Mouse (Mus musculus) embryo, embryonic 10 days (tissue): ENCODE results near the gene Gpx5.
A peak's percentile ranks its signal among the peaks of the same experiment; 100 is the strongest.
"Not testable (repeated sequence)": the region's sequence is repeated elsewhere in the genome, so short reads cannot be mapped to it uniquely, and the experiment has no call there.

Experiments used
- DNase-seq: peaks from one replicate; pipeline ENCODE4 v3.0.0-alpha.2; 2015; ENCODE audit warnings: low spot score

Gpx5 gene

DNA sequence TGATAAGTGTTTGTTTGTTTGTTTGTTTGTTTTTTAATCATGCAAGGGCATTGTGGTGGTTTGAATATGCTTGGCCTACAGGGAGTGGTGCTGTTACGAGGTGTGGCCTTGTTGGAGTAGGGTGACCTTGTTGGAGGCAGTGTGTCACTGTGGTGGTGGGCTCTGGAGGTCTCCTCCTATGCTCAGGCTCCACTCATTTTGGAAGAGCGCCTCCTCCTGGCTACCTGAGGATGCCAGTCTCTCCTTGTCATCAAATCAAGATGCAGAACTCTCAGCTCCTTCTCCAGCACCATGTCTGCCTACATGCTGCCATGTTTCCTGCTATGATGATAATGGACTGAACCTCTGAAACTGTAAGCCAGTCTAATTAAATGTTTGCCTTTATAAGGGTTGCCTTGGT is 26.8 kb downstream of the Gpx5 start:
- no peak for DNase-seq

DNA sequence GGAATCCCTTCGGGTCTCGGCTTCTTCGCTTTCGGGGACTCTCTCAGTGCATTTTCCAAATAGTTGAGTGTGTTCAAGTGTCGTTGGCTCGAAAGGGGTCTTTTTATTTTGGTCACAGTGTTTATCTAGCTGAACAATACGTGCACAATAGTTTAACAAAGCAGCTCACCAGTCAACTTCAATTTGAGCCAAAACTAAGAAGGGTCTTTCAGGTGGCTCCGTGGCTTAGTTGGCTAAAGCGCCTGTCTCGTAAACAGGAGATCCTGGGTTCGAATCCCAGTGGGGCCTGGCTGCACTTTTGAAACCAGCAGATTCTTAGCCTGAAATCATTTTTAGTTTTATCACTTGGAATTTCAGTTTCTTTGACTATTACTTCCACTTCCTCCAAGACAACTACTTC is 28.2 kb downstream of the Gpx5 start:
- DNase-seq, result peak; percentile 90

DNA sequence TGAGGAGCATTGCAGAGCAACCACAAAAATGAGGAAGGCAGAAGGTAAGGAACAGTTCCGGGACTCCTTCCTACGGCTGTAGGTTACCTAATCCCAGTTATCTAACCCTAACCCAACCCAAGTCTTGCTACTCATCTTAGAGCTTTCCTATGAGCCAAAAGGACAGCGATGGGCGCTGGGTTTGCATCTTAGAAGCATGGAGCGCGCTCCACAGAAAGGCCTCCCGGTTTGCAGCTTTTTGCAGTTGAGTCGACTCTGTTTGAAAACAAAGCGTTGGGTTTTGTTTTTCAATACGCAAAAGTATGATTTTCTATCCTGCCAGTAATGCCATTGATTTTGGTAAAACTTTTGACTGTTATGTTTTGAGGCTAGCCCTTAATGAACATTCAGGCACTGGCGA is 28.6 kb downstream of the Gpx5 start:
- DNase-seq, result peak; percentile 66

DNA sequence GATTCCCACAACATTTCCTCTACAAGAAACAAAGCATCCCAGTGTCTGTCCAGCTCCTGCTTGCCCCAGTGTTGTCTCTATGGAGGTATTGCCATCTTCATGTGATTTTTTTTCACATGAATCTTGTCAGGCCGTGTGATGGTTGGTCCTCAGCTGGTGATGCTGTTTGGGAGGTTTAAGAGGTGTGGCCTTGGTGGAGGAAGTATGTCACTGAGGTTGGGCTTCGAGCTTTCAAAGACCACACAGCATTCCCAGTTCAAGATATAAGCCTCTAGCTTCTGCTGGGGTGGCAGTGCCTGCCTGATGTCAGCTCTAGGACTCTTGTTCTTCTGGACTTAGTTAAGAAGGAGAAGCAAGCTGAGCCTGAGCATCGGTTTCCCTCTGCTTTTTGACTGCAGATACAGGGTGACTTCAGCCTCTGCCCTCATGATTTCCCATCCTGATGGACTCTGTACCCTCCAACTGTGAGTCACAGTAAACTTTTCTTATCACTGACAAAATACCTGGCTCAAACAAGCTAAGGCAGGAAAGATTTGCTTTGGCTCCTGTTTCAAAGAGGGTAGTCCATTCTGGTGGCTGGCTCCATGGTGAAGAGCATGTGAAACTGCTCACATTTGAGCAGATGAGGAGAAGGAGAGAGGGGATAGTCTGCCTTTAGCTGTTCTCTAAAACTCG is 29.6 kb downstream of the Gpx5 start:
- DNase-seq, result no peak

DNA sequence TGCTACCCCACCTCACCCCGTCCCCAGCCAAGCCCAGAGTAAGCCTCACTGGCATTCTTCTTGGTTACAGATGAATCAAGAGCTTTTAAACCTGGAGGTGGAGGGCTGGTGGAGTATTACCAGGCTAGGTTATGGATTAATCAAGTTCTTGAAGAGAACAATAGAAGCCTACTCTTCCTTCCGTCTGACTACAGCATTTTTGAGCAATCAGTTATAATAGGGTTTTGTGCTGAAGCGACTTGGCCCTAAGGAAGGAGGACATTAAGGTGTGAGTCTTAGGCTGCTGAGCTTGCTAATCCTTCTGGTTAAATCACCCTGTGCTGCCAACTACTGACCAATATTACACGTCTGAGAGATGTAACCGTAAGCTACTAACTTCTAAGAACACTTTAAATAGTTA is 32.2 kb downstream of the Gpx5 start:
- DNase-seq, result no peak

DNA sequence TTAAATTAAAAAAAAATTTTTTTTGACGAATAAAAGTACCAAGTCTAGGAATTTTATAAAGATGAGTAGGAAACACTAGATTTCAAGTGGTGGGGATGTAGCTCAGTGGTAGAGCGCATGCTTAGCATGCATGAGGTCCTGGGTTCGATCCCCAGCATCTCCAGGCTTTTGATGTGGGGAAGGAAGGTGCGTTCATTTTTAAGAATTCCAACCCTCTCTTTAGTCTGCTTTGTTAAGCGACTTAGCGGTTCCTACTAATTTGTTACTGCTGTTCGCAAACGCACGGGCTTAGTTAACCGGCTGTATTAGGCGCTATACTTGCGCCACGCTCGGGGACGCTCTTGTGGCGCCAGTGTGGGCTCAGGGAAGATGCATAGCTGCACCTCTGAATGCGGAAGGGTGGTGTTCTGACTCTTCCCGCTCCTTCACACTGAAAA is 32.8 kb downstream of the Gpx5 start:
- peak; percentile 85 for DNase-seq

DNA sequence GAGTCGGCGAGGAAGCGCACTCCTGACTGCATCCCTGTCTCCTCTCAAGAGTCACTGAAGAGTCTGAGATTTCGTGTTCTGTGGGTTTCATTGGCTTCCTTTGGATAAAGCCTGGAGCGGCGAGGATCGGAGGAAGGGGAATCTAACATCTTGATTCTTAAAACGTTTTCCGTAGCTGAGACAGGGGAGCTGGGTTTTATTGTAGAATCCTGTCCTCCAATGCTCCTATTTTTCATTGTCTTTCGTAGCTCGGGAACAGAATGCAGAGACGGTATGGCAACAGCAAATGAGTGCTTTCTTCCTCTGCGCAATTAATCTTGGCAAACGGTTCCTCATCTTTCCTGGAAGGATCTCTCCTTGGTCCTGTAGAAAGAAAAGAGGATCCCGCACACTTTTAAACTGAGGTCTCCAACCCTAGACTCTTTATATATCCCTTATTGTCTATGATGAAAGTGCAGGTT is 33.3 kb downstream of the Gpx5 start:
- DNase-seq, result peak; percentile 49

DNA sequence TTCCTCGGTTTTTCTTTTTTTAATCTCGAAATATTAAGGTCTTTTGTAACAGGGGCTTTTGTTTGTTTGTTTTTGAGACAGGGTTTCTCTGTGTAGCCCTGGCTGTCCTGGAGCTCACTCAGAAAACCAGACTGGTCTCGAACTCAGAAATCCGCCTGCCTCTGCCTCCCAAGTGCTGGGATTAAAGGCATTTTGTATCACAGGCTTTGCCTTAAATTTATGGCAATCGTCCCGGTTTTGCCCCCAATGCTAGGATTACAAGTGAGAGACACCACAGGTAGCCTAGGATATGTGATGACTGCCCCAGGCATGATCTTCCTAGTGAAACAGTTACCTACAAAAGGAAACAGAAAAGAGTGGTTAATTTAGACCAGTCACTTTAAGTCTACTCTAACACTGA is 34.0 kb downstream of the Gpx5 start:
- no peak for DNase-seq

DNA sequence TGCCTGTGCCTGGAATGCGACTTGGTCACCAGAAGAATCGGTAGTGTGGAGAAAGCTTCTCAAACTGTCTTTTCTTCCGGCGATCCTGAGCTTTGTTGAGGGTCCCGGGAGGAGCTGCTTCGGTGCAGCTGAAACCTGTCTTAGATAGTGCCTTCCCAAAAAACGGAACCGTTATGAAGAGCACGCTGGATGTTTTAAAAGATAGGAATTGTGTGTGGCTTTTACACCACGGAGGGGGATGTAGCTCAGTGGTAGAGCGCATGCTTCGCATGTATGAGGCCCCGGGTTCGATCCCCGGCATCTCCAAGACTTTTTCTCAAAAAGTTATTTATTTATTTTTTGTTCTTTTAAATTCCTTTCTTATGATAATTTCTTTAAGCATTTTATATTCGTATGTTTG is 38.5 kb downstream of the Gpx5 start:
- peak; percentile 85 for DNase-seq

DNA sequence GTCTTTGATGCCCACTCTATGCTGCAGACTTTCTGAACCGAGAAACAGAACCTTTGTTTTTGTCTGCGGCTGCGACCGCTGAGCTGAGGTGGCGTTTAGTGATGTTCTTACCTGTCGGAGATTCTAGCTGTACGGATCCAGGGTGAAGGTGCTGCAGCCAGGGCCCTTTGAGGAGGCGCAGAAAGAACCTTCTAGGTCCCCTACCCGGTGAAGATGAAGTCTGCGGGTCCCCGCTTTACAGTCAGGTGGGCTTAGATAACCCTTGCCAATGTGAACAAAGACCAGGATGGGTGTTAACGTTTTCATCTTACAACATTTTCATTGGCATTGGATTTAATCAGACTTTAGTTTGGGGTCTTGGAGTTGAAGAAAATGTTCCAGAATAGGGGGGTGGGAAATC is 39.0 kb downstream of the Gpx5 start:
- peak; percentile 45 for DNase-seq

DNA sequence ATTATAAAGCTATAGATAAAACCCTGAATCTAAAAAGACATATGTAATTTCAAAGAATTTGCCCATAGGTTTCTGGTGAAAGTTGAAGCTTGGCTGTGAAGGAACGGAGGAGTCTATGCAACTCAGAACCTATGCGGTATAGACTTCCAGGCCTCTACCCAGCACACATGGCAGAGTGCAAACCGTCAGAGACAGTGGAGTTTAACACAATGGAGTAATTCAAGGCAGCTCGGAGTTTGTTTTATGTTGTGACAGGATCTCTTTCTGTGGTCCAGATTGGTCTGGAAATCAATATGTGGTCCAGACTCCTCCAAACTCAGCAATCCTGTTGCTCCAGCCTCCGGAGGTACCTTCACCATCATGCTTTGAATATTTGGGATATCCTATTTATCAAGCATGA is 39.5 kb downstream of the Gpx5 start:
- no peak for DNase-seq

DNA sequence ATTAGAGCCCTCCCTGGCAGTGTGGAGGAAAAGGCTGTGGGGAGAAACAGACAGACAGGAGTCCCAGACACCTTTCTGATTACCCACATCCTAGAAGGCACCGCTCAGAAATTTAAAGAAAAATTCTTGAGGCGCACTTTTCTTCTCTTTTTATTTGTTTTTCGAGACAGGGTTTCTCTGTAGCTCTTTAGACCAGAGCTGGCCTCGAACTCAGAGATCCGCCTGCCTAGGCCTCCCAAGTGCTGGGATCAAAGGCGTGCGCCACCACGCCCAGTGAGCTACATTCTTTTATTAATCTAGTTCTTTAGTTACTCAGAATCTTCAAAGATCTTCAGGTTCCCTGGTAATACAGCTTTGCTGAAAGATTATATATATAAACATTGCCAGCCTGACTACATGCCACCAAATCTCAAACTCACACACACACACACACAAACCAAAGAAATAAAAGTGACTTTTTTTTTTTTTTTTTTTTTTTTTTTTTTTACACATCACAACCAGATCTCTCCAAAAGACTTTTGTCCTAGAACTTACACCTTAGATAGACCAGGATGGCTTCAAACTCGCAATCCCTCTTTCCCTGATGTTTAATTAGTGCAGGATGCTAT is 42.4 kb downstream of the Gpx5 start:
- peak; percentile 76 for DNase-seq

DNA sequence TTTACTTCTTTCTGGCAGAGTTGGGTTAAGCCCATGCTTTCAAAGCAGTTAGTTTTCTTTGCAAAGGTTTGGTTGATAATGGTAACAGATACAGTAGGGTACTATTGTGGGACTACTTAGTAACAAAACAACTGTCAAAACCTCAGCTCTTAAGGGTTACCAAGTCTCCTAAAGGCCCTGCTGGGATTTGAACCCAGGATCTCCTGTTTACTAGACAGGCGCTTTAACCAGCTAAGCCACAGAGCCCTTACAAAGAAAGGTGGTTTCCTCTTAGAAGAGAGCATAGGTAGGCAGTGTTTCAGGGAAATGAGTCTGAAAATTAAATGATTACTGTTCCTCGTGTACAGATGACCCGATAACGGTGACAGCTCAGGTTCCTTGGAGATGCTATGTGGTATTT is 43.5 kb downstream of the Gpx5 start:
- peak; percentile 55 for DNase-seq

DNA sequence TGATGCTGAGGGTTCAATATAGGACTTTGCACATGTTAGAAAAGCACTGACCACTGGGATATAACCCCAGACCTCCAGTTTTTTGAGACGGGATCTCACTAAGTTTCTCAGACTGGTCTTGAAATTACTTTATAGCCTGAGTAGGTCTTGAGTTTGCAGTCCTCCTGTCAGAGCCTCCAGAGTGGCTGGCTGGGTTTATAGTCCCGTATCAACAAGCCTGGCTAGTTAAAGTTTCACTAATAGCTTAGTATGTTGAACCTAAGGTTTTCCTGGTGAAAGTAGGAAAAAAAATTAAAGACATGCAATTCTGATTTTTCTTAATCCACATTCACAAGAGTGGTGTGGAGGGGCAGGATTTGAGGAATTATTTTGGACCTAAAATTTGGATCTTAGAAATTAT is 46.3 kb downstream of the Gpx5 start:
- DNase-seq, result no peak

DNA sequence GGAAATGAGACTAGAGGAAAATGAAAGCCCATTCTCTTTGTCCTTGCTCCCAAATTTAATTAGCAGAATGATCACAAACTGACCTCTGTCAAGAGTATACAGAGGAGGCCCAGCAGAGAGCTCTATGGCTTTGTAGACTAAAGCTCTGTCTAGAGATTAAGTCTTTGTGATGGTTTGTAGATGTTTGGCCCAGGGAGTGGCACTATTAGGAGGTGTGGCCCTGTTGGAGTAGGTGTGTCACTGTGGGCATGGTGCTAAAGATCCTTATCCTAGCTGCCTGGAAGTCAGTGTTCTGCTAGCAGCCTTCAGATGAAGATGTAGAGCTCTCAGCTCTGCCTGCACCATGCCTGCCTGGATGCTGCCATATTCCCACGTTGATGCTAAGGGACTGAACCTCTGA is 47.6 kb downstream of the Gpx5 start:
- not testable (repeated sequence) for DNase-seq

DNA sequence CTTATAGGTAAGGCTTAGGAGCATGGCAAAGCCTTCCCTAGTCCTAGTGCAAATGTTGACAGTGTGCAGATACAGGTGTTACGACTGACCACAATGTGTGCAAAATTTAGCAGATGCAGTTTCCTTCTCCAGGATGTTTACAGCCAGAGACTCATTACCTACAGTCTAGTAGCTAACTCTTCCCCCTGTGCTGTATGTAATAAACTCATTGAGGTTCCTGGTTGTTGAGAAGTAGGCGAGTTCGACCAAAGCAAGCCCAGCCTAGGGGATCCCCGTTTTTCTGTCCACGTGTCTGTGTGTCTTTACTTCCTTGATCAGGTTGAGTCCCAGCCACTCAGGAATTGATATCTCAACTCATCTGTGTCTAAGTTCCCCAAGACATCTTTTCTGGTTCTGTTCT is 48.4 kb downstream of the Gpx5 start:
- DNase-seq, result peak; percentile 3

DNA sequence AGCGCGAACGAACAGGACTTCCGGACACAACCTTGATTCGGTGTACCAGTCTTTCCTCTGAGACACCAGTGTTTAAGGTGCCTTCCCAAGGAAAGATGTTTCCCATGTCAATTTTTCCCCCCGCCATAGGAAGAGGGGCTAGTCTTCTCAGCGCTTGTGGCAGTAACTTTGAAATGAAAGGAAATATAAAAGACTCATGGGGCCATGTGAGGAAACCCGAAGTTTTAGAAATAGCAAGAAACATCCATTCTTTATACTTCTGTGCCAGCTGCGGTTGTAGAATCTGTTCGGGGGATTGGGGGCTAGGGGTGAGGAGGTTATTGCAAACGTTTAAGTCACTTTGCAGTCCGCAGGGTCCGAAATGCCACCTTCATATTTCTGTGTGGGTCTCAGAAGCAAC is 49.3 kb downstream of the Gpx5 start:
- DNase-seq, result peak; percentile 4

DNA sequence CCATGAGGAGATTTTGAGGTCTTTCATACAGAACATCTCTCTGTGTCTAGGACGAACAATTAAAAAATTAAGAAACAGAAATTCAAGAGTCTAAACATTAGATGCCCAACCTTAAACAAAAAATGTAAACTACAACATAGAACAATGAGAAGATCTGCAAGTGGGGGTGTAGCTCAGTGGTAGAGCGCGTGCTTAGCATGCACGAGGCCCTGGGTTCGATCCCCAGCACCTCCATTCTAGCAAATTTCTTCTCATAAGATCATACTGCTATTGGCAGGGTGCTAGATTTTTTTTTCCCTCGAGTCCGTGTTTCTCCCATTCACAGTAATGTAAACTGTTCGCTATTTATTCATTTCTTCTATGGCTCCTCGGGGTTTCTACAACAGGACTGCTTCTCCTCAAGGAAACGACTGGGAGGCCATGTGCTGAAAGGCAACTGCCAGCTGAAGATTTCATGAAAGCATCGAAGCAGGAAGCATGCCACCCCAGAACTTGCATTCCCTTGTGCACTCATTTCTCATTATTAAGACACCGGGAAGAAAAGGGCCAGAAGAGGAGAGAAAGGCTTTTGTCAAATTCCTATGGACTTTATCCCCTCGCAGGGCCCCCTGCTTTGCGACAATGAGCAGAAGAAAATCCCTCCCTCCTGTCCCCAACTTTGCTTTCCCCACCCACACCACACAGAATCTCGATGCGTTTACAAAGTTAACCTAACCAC is 50.0 kb downstream of the Gpx5 start:
- peak; percentile 80 for DNase-seq

DNA sequence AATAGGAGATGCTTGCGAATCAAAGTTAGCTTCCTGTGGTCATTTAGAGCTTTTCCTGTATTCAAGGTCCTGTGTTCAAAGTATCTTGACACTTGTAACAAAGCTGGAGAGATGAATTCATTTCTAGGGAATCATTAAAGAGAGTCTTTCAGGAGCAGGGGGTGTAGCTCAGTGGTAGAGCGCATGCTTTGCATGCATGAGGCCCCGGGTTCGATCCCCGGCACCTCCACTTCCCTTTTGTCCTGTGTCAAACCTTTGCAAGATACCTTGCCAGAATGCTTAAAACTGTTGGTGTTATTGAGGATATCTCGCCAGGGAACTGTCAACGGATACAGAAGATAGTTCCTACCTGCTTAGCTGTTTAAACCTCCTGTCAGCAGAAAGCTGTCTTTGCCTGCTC is 51.7 kb downstream of the Gpx5 start:
- DNase-seq, result peak; percentile 80

DNA sequence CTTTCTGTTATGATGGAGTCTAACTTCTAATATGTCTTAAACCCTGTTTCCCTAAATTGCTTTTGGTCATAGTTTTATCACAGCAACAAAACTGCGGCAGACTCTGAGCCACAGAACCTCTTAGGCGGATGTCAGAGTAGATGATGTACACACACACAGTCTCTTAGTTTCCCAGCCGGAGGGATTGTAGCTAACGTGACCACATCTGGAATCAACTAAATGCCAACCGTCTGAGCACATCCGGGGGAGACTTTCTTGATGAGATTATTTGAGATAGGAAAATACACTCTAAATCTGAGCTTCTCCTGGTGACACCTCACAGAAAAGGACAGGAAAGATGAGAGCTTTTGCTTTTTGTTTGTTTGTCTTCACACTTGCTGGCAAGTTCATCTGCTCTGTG is 55.4 kb downstream of the Gpx5 start:
- DNase-seq, result peak; percentile 64

DNA sequence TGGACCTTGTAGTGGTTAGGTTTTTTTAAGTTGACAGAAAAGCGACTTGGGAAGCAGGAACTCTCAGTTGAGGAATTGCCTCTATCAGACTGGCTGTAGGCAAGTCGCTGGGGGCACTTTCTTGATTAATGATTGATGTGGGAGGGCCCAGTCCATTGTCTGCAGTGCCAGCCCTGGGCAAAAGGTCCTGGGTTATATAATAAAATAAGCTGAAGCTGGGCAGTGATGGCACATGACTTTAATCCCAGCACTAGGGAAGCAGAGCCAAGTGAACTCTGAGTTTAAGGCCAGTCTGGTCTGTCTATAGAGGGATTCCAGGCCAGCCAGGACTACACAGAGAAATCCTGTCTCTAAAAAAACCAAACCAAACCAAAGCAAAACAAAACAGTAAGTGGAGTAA is 55.8 kb downstream of the Gpx5 start:
- DNase-seq, result no peak
